Mouse (Mus musculus): ENCODE data around the gene Gm17334. TPM values are rescaled to one million over a fixed set of nuclear protein-coding genes. Genes with fewer than 3 reads are reported as not detected.
"Not testable (repeated sequence)": the region's sequence is repeated elsewhere in the genome, so short reads cannot be mapped to it uniquely, and the experiment has no call there.

Gm17334 gene
- total RNA-seq, 2 experiments from 2014 or later, result 0.31 TPM; not detected in 1

- intact Hi-C loops (cut with DNase I), result loop anchor here (1.0 kb wide), 1 partner anchor 91 kb away; no protein-coding TSS in a partner anchor
- DNase-seq (ENCODE audit: low spot score), result not testable (repeated sequence)
Observed at GRCm38 (mm10) chr11:53758033-53758432, 15.0 kb downstream of the Gm17334 start.

GRCm38 (mm10) chr11:53757612-53758011 lies 15.4 kb downstream of the Gm17334 start:
- intact Hi-C loops (cut with DNase I), result loop anchor here (1.0 kb wide), 1 partner anchor 92 kb away; no protein-coding TSS in a partner anchor
- no peak for DNase-seq (ENCODE audit: low spot score)

- no peak for DNase-seq (ENCODE audit: low spot score)
Observed at GRCm38 (mm10) chr11:53755011-53755595, 17.9 kb downstream of the Gm17334 start.

GRCm38 (mm10) chr11:53749716-53750352 lies 23.2 kb downstream of the Gm17334 start:
- no peak for DNase-seq (ENCODE audit: low spot score)
- intact Hi-C loops (cut with DNase I), result no loop called here

More at GRCm38 (mm10) chr11:53755011-53755595, 17.9 kb downstream of the Gm17334 start:
- intact Hi-C loops (cut with DNase I), result no loop called here

- intact Hi-C loops (cut with DNase I), result no loop called here
- no peak for DNase-seq (ENCODE audit: low spot score)
Observed at GRCm38 (mm10) chr11:53749306-53749705, 23.7 kb downstream of the Gm17334 start.

- DNase-seq (ENCODE audit: low spot score), result no peak
- intact Hi-C loops (cut with DNase I), result no loop called here
Observed at GRCm38 (mm10) chr11:53748614-53749013, 24.4 kb downstream of the Gm17334 start.

- intact Hi-C loops (cut with DNase I), result no loop called here
- no peak for DNase-seq (ENCODE audit: low spot score)
Observed at GRCm38 (mm10) chr11:53747985-53748384, 25.0 kb downstream of the Gm17334 start.

GRCm38 (mm10) chr11:53745260-53745659 lies 27.7 kb downstream of the Gm17334 start:
- intact Hi-C loops (cut with DNase I), result no loop called here
- DNase-seq (ENCODE audit: low spot score), result no peak

GRCm38 (mm10) chr11:53742353-53742752 lies 30.6 kb downstream of the Gm17334 start:
- intact Hi-C loops (cut with DNase I), result no loop called here
- peak; percentile 11 for DNase-seq (ENCODE audit: low spot score)

- peak; percentile 31 for DNase-seq (ENCODE audit: low spot score)
- intact Hi-C loops (cut with DNase I), result loop anchor here (2.0 to 10.0 kb wide), 4 partner anchors 135 to 520 kb away; partner anchors contain the start of gene Gm9837
Observed at GRCm38 (mm10) chr11:53737573-53737946, 35.4 kb downstream of the Gm17334 start.

GRCm38 (mm10) chr11:53736771-53737572 lies 36.0 kb downstream of the Gm17334 start:
- intact Hi-C loops (cut with DNase I), result loop anchor here (2.0 to 10.0 kb wide), 4 partner anchors 135 to 520 kb away; partner anchors contain the start of gene Gm9837
- peak; percentile 42 for DNase-seq (ENCODE audit: low spot score)

- intact Hi-C loops (cut with DNase I), result loop anchor here (2.0 to 10.0 kb wide), 4 partner anchors 137 to 522 kb away; partner anchors contain the start of gene Gm9837
- peak; percentile 17 for DNase-seq (ENCODE audit: low spot score)
Observed at GRCm38 (mm10) chr11:53735682-53736245, 37.2 kb downstream of the Gm17334 start.

- DNase-seq (ENCODE audit: low spot score), result no peak
- intact Hi-C loops (cut with DNase I), result loop anchor here (5.0 to 10.0 kb wide), 3 partner anchors 137 to 522 kb away; no protein-coding TSS in a partner anchor
Observed at GRCm38 (mm10) chr11:53734970-53735681, 37.9 kb downstream of the Gm17334 start.

- DNase-seq (ENCODE audit: low spot score), result no peak
- intact Hi-C loops (cut with DNase I), result loop anchor here (10.0 kb wide), 1 partner anchor 150 kb away; no protein-coding TSS in a partner anchor
Observed at GRCm38 (mm10) chr11:53734431-53734830, 38.6 kb downstream of the Gm17334 start.

- no peak for DNase-seq (ENCODE audit: low spot score)
- intact Hi-C loops (cut with DNase I), result loop anchor here (10.0 kb wide), 1 partner anchor 149 kb away; no protein-coding TSS in a partner anchor
Observed at GRCm38 (mm10) chr11:53733824-53734223, 39.2 kb downstream of the Gm17334 start.

- intact Hi-C loops (cut with DNase I), result loop anchor here (10.0 kb wide), 1 partner anchor 147 kb away; no protein-coding TSS in a partner anchor
- no peak for DNase-seq (ENCODE audit: low spot score)
Observed at GRCm38 (mm10) chr11:53732244-53732643, 40.7 kb downstream of the Gm17334 start.

GRCm38 (mm10) chr11:53731457-53731856 lies 41.5 kb downstream of the Gm17334 start:
- DNase-seq (ENCODE audit: low spot score), result no peak
- intact Hi-C loops (cut with DNase I), result loop anchor here (10.0 kb wide), 1 partner anchor 147 kb away; no protein-coding TSS in a partner anchor

Measured in heart, postnatal 25 days (tissue).